Mouse (Mus musculus) CH12.LX (cell line): ENCODE results near the gene Abhd16a. TPM values are rescaled to one million over a fixed set of nuclear protein-coding genes. Genes with fewer than 3 reads are reported as not detected.

Experiments
- DNase-seq: peaks from one replicate; pipeline ENCODE4 v3.0.0-alpha.2; 2013; ENCODE audit errors: extremely low read depth
- H3K27ac ChIP-seq: 2 replicates; pipeline ENCODE4 v1.5.1; 2012; ENCODE audit warnings: low read depth, mild to moderate bottlenecking, control low read depth, moderate library complexity; ENCODE audit not compliant: insufficient read depth
- H3K27me3 ChIP-seq: replicated peaks from 2 replicates; pipeline ENCODE3; 2012; ENCODE audit warnings: inconsistent platforms
- H3K36me3 ChIP-seq, 2 experiments: replicated peaks in 1 of 2; 2 replicates each; pipeline versions ENCODE3 to v1.6.1; 2012; ENCODE audit warnings: inconsistent platforms in 1 of 2, low read length in 1 of 2, mild to moderate bottlenecking in 1 of 2, mixed read lengths in 1 of 2, moderate library complexity in 1 of 2; ENCODE audit not compliant: control insufficient read depth in 1 of 2, insufficient read depth in 1 of 2
- H3K4me1 ChIP-seq, 2 experiments: 2 replicates each; pipeline ENCODE4 v1.6.1; 2012; ENCODE audit warnings: inconsistent platforms in 1 of 2, moderate library complexity in 1 of 2; ENCODE audit not compliant: insufficient read depth in 2 of 2, control insufficient read depth in 1 of 2
- H3K4me2 ChIP-seq: 2 replicates; pipeline ENCODE4 v1.6.1; 2012; ENCODE audit warnings: low read depth, mild to moderate bottlenecking, control low read depth; ENCODE audit not compliant: poor library complexity, insufficient read depth, severe bottlenecking
- H3K4me3 ChIP-seq, 3 experiments: fragments of 150-350 bp in 1 of 3; sonication (generic) in 1 of 3; replicated peaks in 1 of 3; 2 replicates each; pipeline versions ENCODE3 to v1.5.1; 2011 to 2012; ENCODE audit warnings: low read depth in 2 of 3, low read length in 2 of 3, mild to moderate bottlenecking in 2 of 3, moderate library complexity in 2 of 3, control low read depth in 1 of 3, improper control_type of control experiment in 1 of 3, inconsistent platforms in 1 of 3, mixed read lengths in 1 of 3; ENCODE audit not compliant: poor library complexity in 1 of 3
- H3K79me2 ChIP-seq: replicated peaks from 2 replicates; pipeline ENCODE4 v1.6.1; 2012; ENCODE audit warnings: mild to moderate bottlenecking, moderate library complexity; ENCODE audit not compliant: control insufficient read depth, poor library complexity, insufficient read depth, severe bottlenecking; ENCODE audit errors: extremely low read depth
- H3K9ac ChIP-seq: 2 replicates; pipeline ENCODE4 v1.6.1; 2012; ENCODE audit warnings: low read depth, mild to moderate bottlenecking, control low read depth, moderate library complexity; ENCODE audit not compliant: insufficient read depth
- H3K9me3 ChIP-seq: replicated peaks from 2 replicates; pipeline ENCODE3; 2012; ENCODE audit warnings: low read length, inconsistent platforms, mixed read lengths
- BHLHE40 ChIP-seq: IDR thresholded peaks from 2 replicates; pipeline ENCODE4 v1.6.1; 2011; ENCODE audit warnings: mild to moderate bottlenecking, low read depth, low read length, improper control_type of control experiment
- ELF1 ChIP-seq: IDR thresholded peaks from 2 replicates; pipeline ENCODE4 v1.6.1; 2014; ENCODE audit warnings: low read depth, mild to moderate bottlenecking, inconsistent platforms, low read length, improper control_type of control experiment
- GABPA ChIP-seq: IDR thresholded peaks from 2 replicates; pipeline ENCODE4 v1.6.1; 2012; ENCODE audit warnings: low read depth, low read length, improper control_type of control experiment, inconsistent platforms; ENCODE audit not compliant: insufficient replicate concordance
- IRF4 ChIP-seq: IDR thresholded peaks from 2 replicates; pipeline ENCODE4 v1.6.1; 2014; ENCODE audit warnings: low read depth, mild to moderate bottlenecking, inconsistent platforms, low read length, improper control_type of control experiment
- JUN ChIP-seq: IDR thresholded peaks from 2 replicates; pipeline ENCODE4 v1.6.1; 2011; ENCODE audit warnings: low read depth, mild to moderate bottlenecking, low read length, improper control_type of control experiment, moderate library complexity; ENCODE audit not compliant: insufficient read depth
- MAFK ChIP-seq: IDR thresholded peaks from 2 replicates; pipeline ENCODE4 v1.6.1; 2011; ENCODE audit warnings: low read length, improper control_type of control experiment; ENCODE audit not compliant: insufficient replicate concordance
- MAZ ChIP-seq: IDR thresholded peaks from 2 replicates; pipeline ENCODE4 v1.6.1; 2012; ENCODE audit warnings: low read depth, mild to moderate bottlenecking, inconsistent platforms, low read length, improper control_type of control experiment, moderate library complexity
- MXI1 ChIP-seq: IDR thresholded peaks from 2 replicates; pipeline ENCODE4 v1.6.1; 2011; ENCODE audit warnings: mild to moderate bottlenecking, low read depth, low read length, improper control_type of control experiment
- MYC ChIP-seq: IDR thresholded peaks from 2 replicates; pipeline ENCODE4 v1.6.1; 2011; ENCODE audit warnings: low read depth, mild to moderate bottlenecking, improper control_type of control experiment, low read length
- PAX5 ChIP-seq: IDR thresholded peaks from 2 replicates; pipeline ENCODE4 v1.6.1; 2012; ENCODE audit warnings: low read length, inconsistent platforms, mixed read lengths
- POLR2AphosphoS2 ChIP-seq: IDR thresholded peaks from 2 replicates; pipeline ENCODE4 v1.6.1; 2011; ENCODE audit warnings: low read depth, low read length, improper control_type of control experiment
- TCF12 ChIP-seq: IDR thresholded peaks from 2 replicates; pipeline ENCODE4 v1.6.1; 2014; ENCODE audit warnings: low read depth, mild to moderate bottlenecking, inconsistent platforms, low read length, improper control_type of control experiment
- ZKSCAN1 ChIP-seq: IDR thresholded peaks from 2 replicates; pipeline ENCODE4 v1.6.1; 2012; ENCODE audit warnings: low read depth, inconsistent platforms, low read length, improper control_type of control experiment, borderline replicate concordance
- ZNF384 ChIP-seq: IDR thresholded peaks from 2 replicates; pipeline ENCODE4 v1.6.1; 2012; ENCODE audit warnings: low read depth, low read length, improper control_type of control experiment, inconsistent platforms
- dilution Hi-C: fragments of 300-500 bp; cut with MboI; formaldehyde crosslinking; loops from 2 replicates; pipeline ENCODE4 v1.14.3; 2020; ENCODE audit warnings: low sequenced_read_pairs; ENCODE audit not compliant: extremely low pct_unique_long_range_greater_than_20kb, extremely low pct_ligation_motif_present
- in situ Hi-C: fragments of 300-500 bp; cut with MboI; formaldehyde crosslinking; loops from 3 replicates; pipeline ENCODE4 v1.14.3; 2019; ENCODE audit warnings: low sequenced_read_pairs, low pct_ligation_motif_present, low pct_unique_long_range_greater_than_20kb, mixed read lengths
- polyA plus RNA-seq: library from polyadenylated mRNA; unstranded; fragments of >175 nt; gene quantifications from 2 replicates; pipeline ENCODE4 v1.2.1, GENCODE M21; 2012; ENCODE audit warnings: low read depth; ENCODE audit not compliant: insufficient read length
- total RNA-seq, 2 experiments: library from RNA; depleted of rRNA; stranded (reverse); fragments of 300-350 nt in 1 of 2; fragments of >200 nt in 1 of 2; gene quantifications; 2 replicates each; pipeline ENCODE4 v1.2.3; 2012 to 2014

The Abhd16a gene
- total and polyA plus RNA-seq, 3 experiments, result 11.6 to 16.6 (median 15.3) TPM

DNA sequence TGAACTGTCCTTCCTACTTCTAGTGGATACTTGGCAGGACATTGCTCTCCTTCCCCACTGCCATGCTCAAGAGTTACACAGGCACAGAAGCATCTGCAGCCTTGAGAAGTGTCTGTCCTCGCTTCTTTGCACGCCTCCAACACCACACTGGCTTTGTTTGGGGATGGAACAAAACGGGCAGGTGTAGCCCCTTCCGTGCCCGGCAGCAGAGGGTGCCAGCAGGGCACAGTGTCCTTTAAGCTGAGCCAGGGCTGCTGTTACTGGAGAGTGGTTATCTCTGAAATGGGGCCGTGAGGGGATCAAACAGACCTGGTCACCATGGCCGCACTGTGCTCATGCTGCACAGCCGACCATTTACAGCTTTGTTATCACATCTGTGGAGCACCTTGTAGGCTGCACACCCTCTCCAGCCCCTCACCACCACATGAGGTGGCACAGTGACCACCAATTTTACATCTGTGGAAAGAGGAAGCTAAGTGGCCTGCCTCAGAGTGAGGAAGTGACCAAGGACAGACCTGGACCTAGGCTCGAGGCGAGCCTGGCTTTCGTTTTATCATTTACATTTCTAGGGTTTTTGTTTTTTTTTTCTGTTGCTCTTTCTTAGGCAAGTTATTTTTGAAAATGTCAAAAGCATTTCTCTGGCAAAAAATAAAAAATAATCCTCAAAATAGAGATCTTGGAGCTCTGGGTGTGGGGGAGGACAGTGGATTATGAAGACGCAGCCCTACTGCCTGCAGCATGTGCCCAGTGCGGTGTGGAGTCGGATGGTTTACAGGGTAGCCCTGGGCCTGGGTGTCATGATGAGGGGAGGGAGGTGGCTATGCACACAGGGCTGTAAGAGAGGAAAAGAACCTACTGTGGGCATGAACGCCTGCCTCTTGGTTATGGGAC is 5.7 kb downstream of the Abhd16a start:
- in situ Hi-C loops (no loop called here), dilution Hi-C loops (no loop called here)
- Histone ChIP-seq H3K4me3 (no peak overlapping the region), H3K27ac (no peak overlapping the region), H3K4me1 (peaks cover 3 to 20% of the 10 kb centered on the region in 2 experiments), H3K4me2 (no peak overlapping the region), H3K9me3 (no peaks in the 10 kb centered on the region), H3K79me2 (no peaks in the 10 kb centered on the region; the same call in 1 of the 2 replicates), H3K27me3 (no peaks in the 10 kb centered on the region), H3K36me3 (peaks cover 42 to 85% of the 10 kb centered on the region in 2 experiments), H3K9ac (no peak overlapping the region)
- DNase-seq, result no peak
- TF ChIP-seq MAFK (no peak), MYC (no peak), ZNF384 (peak; percentile 20; the same call in 1 of the 2 replicates), TCF12 (no peak), ELF1 (no peak), BHLHE40 (no peak)

DNA sequence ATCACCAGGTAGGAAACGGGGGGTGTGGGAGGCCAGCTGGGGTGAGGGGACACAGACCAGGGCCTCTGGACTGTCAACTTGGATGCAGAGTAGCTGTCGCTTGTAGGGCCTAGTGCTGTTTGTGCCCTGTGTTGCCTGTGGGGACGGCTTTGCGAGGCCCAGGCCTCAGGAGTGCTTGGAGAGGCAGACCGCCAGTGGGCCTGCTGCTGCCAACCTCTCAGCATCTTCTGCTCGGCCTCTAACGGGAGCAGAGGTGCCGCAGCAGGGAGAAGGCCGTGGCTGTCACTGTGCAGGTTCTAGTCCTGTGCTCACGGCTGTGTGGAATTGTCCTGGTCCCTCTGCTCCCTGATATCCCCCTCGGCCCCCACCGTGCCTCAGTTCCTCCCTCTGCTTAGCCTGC is 7.5 kb downstream of the Abhd16a start:
- Histone ChIP-seq H3K27ac (no peak overlapping the region), H3K27me3 (no peaks in the 10 kb centered on the region), H3K9me3 (no peaks in the 10 kb centered on the region), H3K36me3 (peaks cover 57 to 90% of the 10 kb centered on the region in 2 experiments), H3K4me1 (peaks cover 0 to 10% of the 10 kb centered on the region in 2 experiments; a peak in 2 of 4 replicates), H3K79me2 (no peaks in the 10 kb centered on the region), H3K4me2 (no peak overlapping the region), H3K4me3 (no peak overlapping the region), H3K9ac (no peak overlapping the region)
- dilution Hi-C loops (no loop called here), in situ Hi-C loops (no loop called here)
- no peak for DNase-seq
- TF ChIP-seq POLR2AphosphoS2 (no peak), GABPA (no peak), MXI1 (no peak), MAZ (no peak), PAX5 (no peak), MAFK (no peak), IRF4 (no peak), JUN (no peak), ZKSCAN1 (no peak)
